Mouse (Mus musculus): ENCODE measurements around the gene Siglecg.

The Siglecg gene

DNA sequence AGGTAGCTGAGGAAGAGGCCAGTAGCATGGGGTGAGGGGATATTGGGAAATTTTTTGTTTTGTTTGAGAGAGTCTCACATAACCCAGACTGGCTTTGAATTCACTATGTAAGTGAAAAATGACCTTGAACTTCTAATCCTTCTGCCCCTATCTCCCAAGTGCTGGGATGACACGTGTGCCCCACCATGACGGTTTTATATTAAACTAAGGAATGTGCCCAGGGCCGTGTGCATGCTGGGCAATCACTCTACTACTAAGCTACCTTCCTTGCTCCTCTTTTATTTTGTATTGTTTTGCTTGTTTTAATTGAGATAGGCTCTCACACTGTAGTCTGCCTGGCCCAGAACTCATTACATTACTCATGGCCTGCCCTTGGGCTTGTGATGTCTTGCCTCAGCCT is 33.1 kb downstream of the Siglecg start:
- in situ Hi-C loops (cut with MboI, MseI): no loop called here

GRCm38 (mm10) chr7:43442684-43443083 is 34.7 kb downstream of the Siglecg start:
- in situ Hi-C loops (cut with MboI, MseI): no loop called here

GRCm38 (mm10) chr7:43443126-43443916 is 35.3 kb downstream of the Siglecg start:
- in situ Hi-C loops (cut with MboI, MseI): no loop called here

GRCm38 (mm10) chr7:43443917-43444293 is 35.9 kb downstream of the Siglecg start, which contains the start of the genes Etfb and Gm45233:
Gene Etfb (plus strand): TSS chr7:43444083.
Gene Gm45233 (plus strand): TSS chr7:43444128.
- in situ Hi-C loops (cut with MboI, MseI): no loop called here

- in situ Hi-C loops (cut with MboI, MseI): no loop called here
Measured at GRCm38 (mm10) chr7:43447801-43448200, 39.8 kb downstream of the Siglecg start.

GRCm38 (mm10) chr7:43448246-43448645 is 40.2 kb downstream of the Siglecg start:
- in situ Hi-C loops (cut with MboI, MseI): no loop called here

GRCm38 (mm10) chr7:43449811-43450210 is 41.8 kb downstream of the Siglecg start:
- in situ Hi-C loops (cut with MboI, MseI): loop anchor here (25.0 kb wide), 1 partner anchor 163 kb away; no protein-coding TSS in a partner anchor

GRCm38 (mm10) chr7:43451726-43452125 is 43.7 kb downstream of the Siglecg start:
- in situ Hi-C loops (cut with MboI, MseI): loop anchor here (25.0 kb wide), 1 partner anchor 164 kb away; no protein-coding TSS in a partner anchor

DNA sequence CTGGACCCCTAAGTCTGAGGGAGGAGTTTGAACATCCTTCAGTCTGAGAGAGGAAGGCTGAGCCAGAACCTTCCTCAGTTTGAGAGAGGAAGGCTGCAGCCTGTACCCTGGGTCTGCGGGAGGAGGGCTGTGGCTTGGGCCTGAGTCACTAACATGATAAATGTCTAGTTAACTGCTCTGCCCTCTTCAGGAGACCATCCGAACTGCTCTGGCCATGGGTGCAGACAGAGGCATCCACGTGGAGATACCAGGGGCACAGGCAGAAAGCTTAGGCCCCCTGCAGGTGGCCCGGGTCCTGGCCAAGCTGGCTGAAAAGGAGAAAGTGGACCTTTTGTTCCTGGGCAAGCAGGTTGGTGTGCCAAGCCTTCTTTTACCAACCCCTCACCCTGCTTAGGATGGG is 44.6 kb downstream of the Siglecg start:
- in situ Hi-C loops (cut with MboI, MseI): loop anchor here (25.0 kb wide), 1 partner anchor 165 kb away; no protein-coding TSS in a partner anchor

DNA sequence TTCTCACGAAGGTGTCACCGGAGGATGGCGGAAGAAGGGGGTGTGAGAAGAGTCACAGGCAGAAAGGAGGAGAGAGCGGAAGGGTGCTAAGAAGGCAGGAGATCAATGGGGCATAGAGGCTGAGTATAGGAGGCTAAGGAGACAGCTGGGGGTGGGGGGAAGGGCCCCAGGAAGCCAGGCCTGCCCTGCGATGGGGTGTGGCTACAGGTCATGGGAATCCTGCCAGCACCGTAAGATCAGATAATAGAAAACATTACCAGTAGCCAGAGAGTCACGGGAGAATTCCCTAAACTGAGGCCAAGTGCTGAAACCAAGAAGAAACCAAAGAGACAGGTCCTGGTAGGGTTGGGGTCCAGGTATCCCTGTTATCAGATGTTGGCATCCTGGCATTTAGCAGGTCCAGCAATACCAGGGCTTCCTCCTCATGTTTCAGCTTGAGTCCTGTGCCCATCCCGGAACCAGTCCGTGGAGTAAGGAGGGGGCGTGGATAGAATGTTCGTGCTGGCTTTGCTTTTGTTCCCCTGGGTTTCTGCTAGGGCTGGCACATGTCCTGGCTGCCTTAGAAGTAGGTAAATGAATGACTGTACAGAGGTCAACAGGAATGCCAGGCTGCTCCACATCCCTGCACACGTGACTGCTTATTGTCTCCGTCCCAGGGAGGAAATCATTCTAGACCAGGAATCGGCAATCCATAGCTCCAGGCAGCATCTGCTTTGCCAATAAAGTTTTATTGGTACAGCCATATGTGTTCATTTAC is 45.8 kb downstream of the Siglecg start:
- in situ Hi-C loops (cut with MboI, MseI): loop anchor here (25.0 kb wide), 1 partner anchor 166 kb away; no protein-coding TSS in a partner anchor

GRCm38 (mm10) chr7:43454371-43454770 is 46.4 kb downstream of the Siglecg start:
- in situ Hi-C loops (cut with MboI, MseI): loop anchor here (25.0 kb wide), 1 partner anchor 167 kb away; no protein-coding TSS in a partner anchor

- in situ Hi-C loops (cut with MboI, MseI): loop anchor here (25.0 kb wide), 1 partner anchor 176 kb away; no protein-coding TSS in a partner anchor
Measured at GRCm38 (mm10) chr7:43462851-43463250, 54.8 kb downstream of the Siglecg start, which contains the start of gene Vsig10l. Gene Vsig10l (plus strand): TSS chr7:43463151.

- in situ Hi-C loops (cut with MboI, MseI): loop anchor here (25.0 kb wide), 1 partner anchor 177 kb away; no protein-coding TSS in a partner anchor
Measured at GRCm38 (mm10) chr7:43463976-43464375, 56.0 kb downstream of the Siglecg start.

DNA sequence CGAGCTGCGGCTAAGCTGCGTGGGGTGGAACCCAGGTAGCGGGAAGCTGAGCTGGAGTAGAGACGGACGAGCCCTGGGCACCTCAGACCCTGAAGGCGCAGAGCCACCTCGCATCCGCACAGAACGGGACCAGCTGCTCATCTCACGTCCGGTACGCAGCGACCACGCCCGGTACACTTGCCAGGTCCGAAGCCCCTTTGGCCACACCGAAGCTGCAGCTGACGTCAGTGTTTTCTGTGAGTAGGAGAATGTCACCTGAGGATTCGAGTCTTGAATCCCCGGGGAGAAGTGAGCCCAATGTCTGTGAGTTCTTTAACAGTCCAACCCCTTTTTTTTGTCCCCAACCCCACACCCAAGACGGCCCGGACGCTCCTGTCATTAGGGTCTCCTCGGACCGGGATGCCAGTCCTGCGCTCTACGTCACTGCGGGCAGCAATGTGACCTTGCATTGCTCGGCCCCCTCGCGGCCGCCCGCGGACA is 56.9 kb downstream of the Siglecg start:
- in situ Hi-C loops (cut with MboI, MseI): loop anchor here (25.0 kb wide), 1 partner anchor 178 kb away; no protein-coding TSS in a partner anchor

DNA sequence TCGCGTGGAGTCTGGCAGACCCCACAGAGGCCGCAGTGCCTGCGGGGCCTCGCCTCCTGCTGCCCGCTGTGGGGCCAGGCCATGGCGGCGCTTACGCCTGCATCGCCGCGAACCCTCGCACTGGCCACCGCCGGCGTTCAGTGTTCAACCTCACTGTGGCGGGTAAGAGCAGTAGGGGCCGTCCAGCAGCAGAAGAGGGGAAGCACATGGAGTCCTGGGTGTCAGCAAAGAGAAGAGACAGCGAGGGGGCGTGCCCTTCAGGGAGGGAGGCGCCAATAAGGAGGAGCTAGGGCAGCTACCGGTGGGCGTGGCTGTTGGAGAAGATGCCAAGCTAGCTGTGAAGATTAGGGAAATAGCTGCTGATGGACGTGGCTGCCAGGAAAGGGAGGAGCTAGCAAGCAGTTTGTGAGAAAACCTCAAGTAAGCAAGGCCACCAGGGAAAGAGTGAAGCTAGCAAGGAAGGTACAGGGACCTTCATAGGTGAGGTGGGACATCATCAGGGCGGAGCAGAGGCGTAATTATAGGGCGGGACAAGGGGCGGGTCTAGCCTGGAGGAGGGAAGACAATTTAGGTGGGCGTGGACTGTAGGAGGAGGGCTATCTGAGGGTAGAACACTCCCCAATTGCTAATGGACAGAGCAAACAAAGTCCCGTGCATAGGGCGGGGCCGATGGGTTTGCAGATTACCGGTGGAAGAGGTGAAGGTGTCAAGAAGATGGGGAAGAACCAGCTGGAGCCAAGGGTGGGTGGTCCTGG is 57.5 kb downstream of the Siglecg start:
- in situ Hi-C loops (cut with MboI, MseI): loop anchor here (25.0 kb wide), 1 partner anchor 178 kb away; no protein-coding TSS in a partner anchor

- in situ Hi-C loops (cut with MboI, MseI): loop anchor here (25.0 kb wide), 1 partner anchor 179 kb away; no protein-coding TSS in a partner anchor
Measured at GRCm38 (mm10) chr7:43466099-43466694, 58.2 kb downstream of the Siglecg start.
